Mouse (Mus musculus) adrenal gland, postnatal 4 days (tissue): ENCODE results near the gene Eps8. TPM values are rescaled to one million over a fixed set of nuclear protein-coding genes. Genes with fewer than 3 reads are reported as not detected.

Source experiments
- DNase-seq, 2 experiments: peaks; one replicate each; pipeline ENCODE4 v3.0.0; 2021 to 2022; ENCODE audit warnings: low spot score in 2 of 2, mixed read lengths in 2 of 2
- long read RNA-seq, 2 experiments: library from polyadenylated mRNA; stranded (forward); transcript quantifications; one replicate each; pipeline ENCODE4 v2.0.0; 2021
- total RNA-seq, 2 experiments: library from RNA; stranded (reverse); gene quantifications; 2 replicates each; pipeline ENCODE4 v1.2.3; 2021

Eps8 gene
- 10 to 100 TPM; 32.4 to 44.6 TPM for total RNA-seq
- long read RNA-seq, experiment 1, full-length matches to known transcripts: 12 of 15 reads
- long read RNA-seq, experiment 1, partial matches to known transcripts: 0 of 15 reads
- long read RNA-seq, experiment 1, other reads (novel, unspliced or antisense): 3 of 15 reads
- long read RNA-seq, experiment 2, full-length matches to known transcripts: 29 of 44 reads
- long read RNA-seq, experiment 2, partial matches to known transcripts: 8 of 44 reads
- long read RNA-seq, experiment 2, other reads (novel, unspliced or antisense): 7 of 44 reads

GRCm38 (mm10) chr6:137654776-137655175, at the start of gene Eps8:
Gene Eps8, minus strand, starts transcription at chr6:137654876.
- no peak for DNase-seq

DNA sequence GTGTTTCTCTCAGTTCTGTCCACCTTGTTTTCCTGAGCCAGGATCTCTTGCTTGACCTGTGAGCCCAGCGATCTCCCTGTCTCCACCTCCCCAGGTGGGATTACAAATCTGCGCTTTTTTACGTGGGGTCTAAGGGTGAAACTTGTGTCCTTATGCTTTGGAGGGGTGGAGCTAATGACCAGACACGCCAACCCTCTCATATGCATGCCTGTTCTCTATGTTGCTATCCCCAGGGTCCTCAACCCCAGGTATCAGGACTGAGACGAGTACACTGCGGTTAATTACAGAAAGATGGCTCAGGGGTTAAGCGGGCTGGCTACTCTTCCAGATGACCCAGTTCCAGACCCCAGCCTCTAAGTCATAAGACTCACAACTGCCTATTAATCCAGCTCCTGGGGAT, 48.8 kb upstream of the Eps8 start:
- no peak for DNase-seq

DNA sequence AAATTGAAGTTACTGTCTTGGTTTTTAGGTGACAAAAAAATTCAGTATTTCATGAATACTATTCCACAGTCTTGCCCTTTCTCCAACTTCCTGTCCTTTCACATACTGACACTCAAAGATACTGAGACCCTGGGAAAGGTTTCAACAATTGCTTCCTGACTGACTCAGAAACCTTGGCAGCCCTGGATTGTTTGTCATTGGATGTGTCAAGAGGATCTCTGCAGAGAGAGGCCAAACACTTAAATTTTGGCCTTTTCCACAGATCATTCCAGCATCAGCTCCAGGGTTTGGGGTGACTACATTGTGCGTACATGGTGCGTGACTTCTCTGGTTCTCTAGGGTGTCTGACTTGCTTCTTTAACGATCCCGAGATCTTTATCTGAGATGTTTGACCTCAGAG, 48.2 kb upstream of the Eps8 start:
- no peak for DNase-seq

- no peak for DNase-seq
Measured at GRCm38 (mm10) chr6:137702186-137702585, 47.5 kb upstream of the Eps8 start.

DNA sequence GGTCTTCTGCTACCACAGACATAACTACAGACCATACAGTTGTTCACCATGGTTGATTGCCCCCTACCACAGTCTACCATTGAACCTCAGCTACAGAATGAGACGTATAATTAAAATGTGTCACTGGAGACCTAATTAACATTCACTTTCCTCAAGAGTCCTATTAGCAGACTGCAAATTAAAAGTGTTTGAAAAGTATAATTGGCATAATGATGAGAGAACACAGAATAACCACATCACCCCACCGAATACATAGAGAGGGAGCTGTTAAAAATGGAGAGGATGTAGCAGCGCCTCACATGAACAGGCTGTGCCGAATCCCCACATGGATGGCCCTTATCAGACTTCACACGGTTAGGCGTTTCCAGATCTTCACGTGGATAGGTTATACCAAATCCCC, 44.8 kb upstream of the Eps8 start:
- DNase-seq: no peak

DNA sequence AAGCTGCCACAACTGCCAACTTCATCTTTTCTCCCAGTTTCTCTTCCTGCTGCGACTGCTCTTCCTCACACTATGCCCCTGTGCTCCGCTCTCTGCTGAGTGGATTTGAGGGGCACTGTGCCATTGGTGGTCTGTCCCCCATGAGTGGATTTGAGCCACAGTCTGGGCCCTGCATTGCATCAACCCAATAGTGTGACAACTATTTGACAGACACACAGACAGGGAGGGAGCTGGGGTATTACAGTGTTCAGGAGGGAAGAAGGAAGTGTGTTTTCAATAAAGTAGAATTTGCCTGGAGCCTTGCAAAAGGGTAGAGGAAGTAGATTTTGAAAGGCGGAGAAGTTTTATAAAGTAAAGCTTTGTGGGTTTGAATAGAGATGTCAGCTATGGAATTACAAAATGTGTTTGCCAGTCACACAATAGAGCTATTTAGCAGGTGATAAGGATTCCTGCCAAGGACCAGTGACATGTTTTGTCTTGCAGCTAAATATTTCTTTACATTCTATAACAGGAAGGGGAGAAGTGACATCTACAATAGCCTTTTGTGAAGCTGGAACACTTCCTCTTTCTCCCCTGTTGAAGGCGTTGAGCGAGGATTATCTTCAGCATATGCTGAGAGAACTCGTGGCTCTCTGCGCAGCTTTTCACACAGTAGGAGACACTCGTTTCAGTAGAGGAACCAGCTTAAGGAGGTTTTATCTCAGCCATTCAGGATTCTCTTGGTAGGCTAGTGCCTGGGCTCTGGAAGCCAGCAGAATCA, 41.9 kb upstream of the Eps8 start:
- DNase-seq: no peak

- no peak for DNase-seq
Measured at GRCm38 (mm10) chr6:137695046-137695445, 40.4 kb upstream of the Eps8 start.

- DNase-seq: no peak
Measured at GRCm38 (mm10) chr6:137694310-137694709, 39.6 kb upstream of the Eps8 start.

- no peak for DNase-seq
Measured at GRCm38 (mm10) chr6:137690550-137691119, 36.0 kb upstream of the Eps8 start.

DNA sequence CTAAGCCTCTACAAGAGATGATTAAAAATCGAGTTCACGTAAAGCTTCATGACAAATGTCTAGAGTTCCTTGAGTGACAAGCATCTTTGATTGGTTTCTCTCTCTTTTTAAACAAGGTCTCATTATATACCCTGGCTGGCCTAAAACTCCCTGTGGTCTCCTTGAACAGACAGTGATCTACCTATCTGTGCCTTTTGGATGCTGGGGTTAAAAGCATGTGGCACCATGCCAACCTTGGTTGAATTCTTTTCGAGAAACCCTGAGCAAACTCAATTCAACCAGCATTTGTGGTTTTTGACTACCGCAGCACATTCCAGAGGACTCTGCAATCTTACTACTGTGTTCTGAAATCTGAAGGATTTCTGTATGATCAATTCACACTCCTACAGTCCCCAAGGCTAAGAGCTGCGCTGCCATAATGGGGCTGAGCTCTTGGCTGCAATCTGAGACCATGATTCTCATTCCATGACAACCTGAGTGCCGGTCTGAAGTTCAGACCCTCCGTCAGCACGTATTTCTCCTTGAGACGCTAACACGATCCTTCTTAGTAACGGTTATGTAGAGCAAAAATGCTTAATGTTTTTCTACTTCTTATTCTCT, 33.9 kb upstream of the Eps8 start:
- no peak for DNase-seq

DNA sequence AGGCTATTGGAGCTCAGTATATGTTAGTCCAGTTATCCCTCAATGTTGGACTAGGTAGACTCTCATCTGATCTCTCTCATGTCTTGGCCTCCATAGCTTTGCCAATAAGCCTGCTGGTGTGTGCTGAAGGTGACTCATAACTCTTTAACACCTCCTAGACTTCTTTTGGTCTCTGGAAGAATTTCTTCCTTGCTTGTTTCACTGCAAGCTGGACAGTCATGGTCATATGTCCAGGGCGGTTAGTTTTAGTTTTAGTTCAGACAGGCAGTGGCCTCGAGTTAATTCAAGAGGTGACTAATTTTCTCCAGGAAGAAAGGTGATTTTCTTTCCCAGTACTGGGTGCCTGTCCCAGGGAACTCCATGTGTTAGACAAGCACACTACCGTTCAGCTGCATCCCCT, 33.4 kb upstream of the Eps8 start:
- no peak for DNase-seq

DNA sequence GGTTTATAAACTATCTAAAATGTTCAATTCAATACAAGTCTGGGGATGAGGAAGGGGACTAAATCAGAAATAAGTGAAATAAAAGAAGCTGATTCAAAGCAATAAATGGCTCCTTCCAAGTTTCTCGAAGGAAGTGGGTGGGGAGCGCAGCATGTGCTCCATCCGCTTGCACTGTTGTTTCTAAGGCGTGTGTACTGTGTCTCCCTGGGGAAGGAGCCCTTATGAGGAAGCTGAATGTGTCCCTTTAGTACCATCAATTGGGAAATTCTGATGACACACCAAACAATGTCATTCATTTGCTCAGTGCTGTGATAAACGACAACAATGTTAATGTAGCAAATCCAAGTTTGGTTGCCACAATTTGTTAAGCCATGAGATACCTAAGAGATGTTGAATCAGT, 33.0 kb upstream of the Eps8 start:
- DNase-seq: no peak

DNA sequence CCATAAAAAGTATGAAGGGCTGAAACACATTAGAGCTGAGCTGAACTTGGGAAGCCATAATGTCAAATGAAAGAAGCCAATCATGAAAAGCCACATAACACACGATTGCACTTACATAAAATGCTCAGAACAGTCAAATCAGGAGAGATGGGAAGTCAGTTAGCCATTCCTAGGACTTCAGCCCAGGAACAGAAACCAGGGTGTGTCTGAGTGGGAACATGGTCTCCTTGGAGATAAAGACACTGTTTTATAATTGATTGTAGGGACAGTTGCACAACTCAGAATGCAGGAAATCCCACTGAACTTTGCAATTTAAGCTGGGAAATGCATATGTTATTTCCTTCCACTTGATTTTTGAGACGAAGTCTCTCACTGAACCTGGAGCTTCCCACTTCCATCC, 28.0 kb upstream of the Eps8 start:
- DNase-seq: no peak

DNA sequence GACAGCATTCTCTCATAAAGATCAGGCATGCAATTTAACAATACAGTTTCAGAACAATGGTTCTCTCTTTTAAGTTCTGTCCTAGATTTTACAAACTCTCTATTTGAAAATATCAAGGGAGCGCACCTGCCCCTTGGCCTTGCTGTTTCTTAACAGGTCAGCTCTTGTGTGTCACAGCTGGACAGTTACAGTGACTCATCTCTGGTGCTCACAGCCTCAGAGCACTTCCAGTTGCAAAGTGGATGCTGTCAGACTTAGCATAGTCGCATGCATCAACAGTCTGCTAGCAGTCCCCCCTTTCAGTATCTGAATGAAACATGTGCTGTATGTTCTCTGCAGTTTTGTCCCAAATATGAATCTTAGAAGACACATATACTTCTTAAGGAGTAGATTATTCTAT, 26.3 kb upstream of the Eps8 start:
- no peak for DNase-seq

DNA sequence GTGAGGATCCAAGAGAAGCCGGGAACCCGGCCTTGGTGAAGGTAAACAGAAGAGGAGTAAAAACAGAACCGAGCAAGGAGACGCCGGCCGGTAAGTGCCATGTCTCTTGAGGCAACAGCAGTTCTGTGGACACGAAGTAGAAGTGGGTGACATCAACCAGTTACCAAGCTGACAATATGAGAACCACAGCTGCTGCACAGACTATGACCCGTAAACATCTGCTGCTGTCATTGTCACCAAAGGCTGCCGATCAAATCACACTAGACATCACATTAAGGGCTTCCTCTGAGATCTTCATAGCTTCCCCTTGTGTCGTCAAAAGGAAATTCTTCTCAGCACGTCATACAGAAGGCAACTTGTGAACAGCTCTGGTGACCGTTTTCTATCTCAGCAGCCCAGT, 21.9 kb upstream of the Eps8 start:
- no peak for DNase-seq

- DNase-seq: no peak
Measured at GRCm38 (mm10) chr6:137675556-137675955, 20.9 kb upstream of the Eps8 start.

DNA sequence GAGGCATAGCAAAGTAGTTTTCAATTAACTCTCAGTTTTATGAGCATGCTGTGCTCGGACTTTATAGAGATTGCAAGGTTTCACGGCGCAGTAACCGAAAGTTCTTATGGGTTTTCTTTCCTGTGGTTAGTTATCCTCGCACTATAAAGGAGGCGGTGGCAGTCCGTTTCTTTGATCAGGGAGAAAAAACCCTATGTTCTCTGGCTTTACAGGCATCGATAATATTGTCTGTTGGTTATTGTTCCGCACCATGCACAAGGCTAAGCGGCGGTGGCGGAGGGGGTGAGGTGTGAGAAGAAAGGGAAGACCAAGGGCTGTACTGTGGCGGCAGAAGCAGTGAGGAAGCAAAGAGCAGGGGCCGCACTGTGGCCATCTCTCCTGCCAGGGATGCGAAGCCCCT, 18.6 kb upstream of the Eps8 start:
- DNase-seq: no peak

DNA sequence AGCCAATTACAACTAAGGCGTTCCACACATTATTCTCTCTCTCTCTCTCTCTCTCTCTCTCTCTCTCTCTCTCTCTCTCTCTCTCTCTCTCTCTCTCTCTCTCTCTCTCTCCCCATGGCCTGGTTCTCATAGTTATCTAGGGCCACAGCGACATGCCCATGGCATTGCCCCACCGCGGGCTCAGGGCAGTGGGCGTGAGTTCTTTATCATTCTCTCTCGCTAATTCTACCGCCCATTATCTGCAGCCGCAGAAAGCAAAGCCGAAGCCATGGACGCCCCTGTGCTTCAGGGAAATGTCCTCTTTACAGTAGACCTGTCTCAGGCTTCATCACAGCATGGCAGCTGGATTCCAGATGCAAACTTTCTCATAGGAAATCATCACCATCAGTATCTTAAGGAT, 16.9 kb upstream of the Eps8 start:
- DNase-seq: no peak

- DNase-seq: no peak
Measured at GRCm38 (mm10) chr6:137670820-137671219, 16.1 kb upstream of the Eps8 start.

DNA sequence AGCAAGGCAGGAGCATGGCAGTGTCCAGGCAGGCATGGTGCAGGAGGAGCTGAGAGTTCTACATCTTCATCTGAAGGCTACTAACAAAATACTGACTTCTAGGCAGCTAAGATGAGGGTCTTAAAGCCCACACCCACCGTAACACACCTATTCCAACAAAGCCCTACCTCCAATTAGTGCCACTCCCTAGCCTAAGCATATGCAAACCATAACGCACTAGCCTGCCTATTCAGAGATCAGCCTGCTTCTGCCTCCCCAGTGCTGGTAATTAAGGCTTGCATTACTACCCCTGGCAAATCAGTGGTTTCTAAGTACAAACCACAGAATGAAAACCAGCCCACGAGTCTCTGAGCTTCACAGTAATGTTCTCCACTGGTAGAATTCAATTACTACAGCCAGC, 15.2 kb upstream of the Eps8 start:
- DNase-seq: no peak

GRCm38 (mm10) chr6:137669433-137669832, 14.8 kb upstream of the Eps8 start:
- no peak for DNase-seq

DNA sequence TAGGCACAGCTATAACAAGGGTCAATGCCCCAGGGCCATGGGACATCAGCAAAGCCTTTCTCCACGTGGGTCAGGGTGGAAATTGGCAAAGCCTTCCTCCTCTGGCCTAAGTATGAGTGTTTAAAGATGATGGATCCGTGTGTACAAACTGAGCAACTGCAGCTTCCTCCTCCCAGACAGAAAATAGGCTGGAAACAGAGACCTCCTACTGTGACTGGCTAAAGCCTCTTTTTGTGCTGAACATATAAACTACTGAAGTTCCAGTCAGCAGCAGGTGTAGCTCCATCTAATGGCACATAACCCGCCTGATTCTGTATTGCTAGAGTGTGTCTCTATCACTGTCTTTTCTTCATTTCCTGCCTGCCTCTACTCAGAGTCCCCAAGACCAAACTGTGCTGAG, 13.7 kb upstream of the Eps8 start:
- no peak for DNase-seq
